Mouse (Mus musculus) CD4-positive, CD25-positive, alpha-beta regulatory T cell, adult 4 months (primary cell): Measurements from ENCODE around the gene Cdh5. TPM values are rescaled to one million over a fixed set of nuclear protein-coding genes. Genes with fewer than 3 reads are reported as not detected.
"Not testable (repeated sequence)": the region's sequence is repeated elsewhere in the genome, so short reads cannot be mapped to it uniquely, and the experiment has no call there.

Experiments used
- ATAC-seq: one replicate; pipeline ENCODE4 v1.8.0; 2017
- polyA plus RNA-seq, 2 experiments: library from polyadenylated mRNA; unstranded; fragments of 100-300 nt; shearing (Covaris generic); gene quantifications; one replicate each; pipeline ENCODE4 v1.2.1; 2017

The Cdh5 gene
- polyA plus RNA-seq, 2 experiments from 2014 or later = not detected

DNA sequence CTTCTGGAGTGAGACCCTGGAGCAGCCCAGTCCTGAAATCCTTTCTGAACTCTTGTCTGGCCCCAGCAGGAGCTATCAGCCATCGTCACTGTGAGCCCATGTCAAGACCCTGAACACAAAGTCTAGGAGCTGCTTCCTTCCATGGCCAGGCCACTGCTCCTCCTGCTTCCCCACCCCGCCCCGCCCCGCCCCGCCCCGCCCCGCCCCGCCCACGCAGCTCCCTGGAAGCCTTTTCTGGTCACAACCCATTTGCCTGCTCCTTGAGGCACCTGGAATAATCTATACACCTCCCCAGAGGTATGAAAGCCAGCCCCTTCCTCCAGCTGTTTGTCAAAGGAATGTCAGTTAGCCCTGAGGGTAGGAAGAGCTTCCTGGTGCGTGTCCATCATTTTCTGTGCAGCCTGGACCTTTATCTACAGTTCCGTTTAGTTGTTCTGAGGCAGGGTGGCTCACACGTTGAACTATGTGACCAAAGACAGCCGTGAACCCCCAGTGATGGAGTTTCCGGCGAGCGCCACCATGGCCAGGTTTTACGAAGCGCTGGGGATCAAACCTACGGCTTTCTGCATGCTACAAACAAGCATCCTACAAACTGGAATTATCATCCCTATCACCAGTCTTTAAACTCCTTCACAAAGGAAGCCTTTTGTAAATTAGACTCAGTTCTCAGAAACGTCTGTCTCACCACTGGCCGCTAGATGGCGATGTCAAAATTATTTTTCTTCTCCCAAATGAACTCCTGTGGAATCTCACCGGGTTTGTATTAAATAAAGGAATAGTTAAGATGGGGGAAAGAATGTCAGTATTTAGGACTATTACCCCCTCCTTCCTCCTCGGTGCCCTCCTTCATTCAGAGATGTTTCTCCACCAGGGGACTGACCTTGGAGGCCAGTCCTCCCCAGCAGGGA lies 10.2 kb upstream of the Cdh5 start:
- ATAC-seq = not testable (repeated sequence)

DNA sequence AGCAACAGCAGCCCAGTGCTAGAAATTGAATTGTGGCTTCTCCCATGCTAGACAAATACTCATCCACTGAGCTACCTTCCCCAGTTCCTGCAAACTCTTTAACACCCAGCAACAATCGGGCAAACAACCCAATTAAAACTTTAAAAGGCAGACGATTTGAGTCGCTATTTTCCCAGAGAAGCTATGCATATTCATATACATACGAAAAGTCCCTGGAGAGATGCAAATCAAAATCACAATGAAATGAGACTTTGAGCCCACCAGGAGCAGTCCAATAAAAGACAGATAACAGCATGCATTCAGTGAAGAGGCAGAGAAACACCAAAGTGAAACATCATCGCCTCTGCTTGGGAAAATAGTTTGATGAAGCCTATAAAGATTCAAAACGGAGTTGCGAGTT lies 8.1 kb upstream of the Cdh5 start:
- no peak for ATAC-seq

DNA sequence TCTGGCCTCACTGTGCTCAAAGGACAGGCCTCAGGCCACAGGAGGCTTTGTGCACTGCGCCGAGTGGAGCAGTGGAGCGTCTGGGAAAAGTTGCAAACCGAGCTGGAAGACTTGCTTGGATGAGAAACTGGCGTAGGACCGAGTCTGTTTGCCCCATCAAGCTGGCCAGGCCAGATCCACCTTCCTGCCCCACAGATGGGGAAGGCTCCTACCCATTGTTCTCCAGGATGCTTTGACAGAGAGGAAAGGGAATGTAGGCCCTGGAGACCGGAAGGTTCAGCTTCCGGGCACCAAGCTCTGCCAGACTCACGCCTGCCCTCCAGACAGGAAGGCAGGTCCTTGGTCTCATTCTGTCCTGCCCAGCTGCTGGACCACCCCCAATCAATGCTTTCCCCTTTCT lies 5.8 kb upstream of the Cdh5 start:
- no peak for ATAC-seq

DNA sequence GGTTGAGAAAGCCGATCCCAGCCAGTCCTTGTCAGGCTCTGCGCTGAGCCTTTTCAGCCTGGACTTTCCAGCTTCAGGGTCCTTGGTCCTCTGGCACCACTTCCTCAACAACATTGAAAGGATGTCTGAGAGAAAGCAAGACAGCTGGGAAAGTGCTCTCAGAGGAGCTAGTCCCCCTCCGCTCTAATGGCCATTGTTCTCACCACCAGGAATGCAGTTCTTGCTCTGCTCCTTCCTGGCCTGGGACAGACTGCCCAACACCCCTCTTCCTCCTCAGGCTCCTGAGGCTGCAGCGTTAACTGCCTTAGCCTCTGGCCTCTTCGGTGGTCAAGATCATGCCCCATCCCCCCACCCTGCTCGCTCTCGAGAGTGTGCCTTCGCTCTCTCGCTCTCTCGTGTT lies 4.8 kb upstream of the Cdh5 start:
- ATAC-seq = no peak

DNA sequence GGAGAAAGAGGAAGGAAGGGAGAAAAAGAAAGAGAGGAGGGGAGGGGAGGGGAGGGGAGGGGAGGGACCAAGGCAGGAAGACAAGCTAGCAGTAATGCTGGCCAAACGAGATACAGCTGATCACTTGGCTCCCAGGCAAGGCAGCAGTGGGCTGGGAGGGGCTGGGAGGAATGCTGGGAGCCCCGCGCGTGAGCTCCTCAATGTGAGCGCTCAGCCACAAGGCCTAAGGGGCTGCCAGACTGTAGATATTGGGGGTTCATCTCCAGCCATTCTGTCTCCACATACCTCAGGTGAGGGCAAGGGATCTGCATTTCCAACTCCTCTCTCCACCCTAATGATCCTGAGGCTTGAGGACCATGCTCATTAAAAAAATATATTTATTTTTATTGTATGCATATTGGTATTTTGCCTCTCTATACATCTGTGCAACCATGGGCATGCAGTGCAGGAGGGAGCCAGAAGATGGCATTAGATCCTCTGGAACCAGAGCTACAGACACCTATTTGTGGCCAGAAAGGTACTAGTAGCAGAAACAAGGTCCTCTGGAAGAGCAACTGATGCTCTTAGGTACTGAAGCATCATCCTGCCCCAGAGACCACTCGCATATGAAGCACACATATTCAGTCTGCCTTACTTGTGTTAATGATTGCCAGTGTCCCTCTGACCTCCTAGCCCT lies 2.6 kb upstream of the Cdh5 start:
- ATAC-seq = no peak

DNA sequence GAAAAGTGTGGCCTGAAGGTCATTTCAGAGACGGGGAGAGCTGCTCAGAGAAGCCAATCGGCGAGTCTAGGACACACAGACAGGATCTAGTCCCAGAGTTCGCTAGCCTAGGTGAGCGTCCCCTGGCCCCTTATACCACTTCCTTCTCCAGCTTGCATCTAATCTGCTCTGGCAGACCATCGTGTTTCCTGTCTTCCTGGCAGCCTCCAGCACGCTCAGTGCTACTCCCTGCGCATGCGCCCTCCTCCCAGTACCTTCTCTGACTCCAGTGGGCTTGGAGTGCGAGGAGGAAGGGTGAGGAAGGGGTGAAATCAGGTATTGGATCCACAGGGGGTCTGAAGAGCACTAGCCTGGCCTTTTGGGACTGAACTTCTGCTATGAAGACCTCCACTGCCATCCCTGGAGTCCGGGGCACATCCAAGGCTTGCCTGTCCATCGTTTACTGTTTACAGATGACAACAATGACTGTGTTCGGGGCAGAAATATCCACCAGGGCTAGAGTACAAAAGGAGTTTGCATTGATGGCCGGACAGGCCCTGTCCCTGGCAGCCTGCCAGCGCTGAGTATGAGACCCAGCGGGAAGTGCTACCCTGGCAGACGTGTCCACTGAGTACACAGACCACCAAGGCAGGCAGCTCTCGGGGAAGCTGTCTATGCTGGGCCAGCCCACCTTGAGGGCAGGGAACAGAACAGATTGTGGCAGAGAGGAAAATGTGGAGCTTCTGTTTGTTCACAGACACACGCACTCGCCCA lies 1.9 kb upstream of the Cdh5 start:
- ATAC-seq = no peak

DNA sequence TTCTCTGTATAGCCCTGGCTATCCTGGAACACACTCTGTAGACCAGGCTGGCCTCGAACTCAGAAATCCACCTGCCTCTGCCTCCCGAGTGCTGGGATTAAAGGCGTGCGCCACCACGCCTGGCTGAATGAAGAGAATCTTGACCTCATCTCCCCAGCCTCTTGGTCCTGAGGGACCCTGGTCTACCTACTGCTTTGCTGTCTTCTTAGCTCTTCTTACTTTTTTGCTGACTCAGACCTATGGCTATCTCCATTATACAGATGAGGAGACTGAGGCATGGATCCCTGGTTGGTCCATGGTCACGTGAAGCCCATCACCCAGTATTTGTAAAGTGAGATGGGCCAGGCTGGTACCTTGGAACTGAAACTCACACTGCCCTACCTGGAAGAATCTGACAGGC lies 701 bp upstream of the Cdh5 start:
- not testable (repeated sequence) for ATAC-seq

DNA sequence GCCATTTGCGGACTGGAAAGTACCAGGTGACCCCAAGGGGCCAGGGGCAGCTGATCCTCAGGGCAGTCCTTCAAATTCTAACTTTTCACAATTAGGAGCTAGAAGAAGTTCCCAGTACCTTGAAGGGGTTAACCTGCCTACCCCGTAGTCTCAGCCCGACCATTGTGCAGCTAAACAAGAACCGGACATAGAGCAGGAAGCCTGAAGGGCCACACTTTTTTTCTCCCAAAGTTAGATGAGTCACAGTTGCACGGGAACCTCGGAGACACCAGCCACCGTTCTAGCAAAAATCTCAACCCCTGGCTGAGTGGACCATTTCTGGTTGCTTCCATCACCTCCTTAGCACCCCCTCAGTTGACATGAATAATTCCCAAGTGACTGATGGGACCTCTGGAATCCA lies 2.0 kb downstream of the Cdh5 start:
- ATAC-seq = no peak

DNA sequence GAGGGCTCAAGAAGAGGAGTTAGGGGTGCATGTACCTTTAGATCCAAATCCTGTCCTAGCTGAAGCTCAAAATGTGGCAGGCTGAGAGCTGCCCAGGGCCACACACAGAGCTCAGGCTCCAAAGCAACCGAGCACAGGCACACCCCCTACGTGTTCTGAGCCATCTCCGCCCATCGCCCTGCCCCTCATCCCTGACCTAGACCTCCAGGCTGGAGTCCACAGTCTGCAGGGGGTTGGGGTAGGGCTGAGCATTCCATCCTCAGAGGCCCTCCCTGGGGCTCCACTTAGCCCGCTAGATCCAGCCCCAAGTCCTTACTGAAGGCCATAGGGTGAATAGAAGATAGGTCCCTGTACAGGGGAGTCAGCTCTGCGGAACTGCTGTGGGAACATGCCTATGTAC lies 4.3 kb downstream of the Cdh5 start:
- ATAC-seq = no peak

DNA sequence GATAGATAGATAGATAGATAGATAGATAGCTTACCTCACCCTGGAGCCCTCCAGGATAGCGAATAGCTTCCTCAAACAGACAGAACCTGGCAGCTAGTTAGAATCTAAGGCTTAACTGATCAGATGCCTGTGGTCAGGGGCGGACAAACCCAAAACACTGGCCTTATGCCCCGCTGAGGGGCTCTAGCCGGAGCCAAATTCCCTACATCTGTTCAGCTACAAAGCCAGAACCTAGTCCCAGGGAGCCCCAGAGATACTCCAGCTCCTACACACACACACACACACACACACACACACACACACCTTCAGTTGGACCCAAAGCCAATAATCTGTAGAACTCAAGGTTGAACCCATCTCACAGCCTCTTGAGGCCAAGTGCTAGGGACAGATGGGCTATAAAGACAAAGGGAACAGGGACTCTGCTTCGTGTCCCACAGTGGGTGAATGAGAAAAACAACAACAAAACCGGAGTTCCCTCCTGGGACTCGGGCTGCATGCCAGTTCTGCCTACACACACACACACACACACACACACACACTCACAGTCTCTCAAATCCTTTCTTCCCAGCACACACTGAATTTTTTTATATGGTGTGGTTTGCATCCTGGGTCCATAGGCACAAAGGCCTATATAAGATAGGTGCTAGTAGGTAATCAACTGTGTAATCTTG lies 5.0 kb downstream of the Cdh5 start:
- ATAC-seq = no peak

DNA sequence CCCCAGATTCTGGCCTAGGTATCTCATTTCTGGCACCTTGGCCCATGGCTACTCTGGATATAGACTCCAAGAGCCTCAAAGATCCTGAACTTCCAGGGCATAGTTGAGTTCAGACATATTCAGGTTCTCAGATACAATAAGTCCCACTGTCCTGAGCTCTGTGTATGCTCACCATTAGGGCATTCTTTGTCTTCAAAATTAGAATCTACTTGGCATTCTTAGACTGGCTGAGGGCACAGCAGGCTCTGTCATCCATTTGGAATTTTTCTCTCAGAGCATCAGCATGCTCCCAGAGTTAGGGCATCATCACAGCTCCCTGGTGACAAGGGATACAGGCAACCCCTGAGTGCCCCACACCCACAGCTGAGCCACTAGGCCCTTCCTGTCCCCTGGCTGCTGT lies 5.7 kb downstream of the Cdh5 start:
- ATAC-seq = no peak

DNA sequence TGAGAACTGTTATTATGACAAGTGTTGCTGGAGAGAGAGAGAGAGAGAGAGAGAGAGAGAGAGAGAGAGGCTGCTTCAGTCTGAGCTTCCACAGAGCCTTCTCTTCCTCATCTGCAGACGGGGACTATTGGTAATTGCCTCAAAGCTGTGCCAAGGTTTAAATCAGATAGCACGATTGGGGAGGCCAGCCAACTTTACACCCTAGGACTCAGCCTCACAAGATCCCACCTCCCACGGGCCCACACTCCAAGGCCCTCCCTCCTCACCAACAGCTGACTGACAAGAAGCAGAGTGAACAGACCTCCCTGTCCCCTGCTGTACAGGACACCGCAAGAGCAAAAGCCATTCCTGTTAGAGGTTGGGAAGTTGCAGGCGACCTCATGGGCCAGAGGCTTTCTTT lies 6.6 kb downstream of the Cdh5 start:
- ATAC-seq = no peak

DNA sequence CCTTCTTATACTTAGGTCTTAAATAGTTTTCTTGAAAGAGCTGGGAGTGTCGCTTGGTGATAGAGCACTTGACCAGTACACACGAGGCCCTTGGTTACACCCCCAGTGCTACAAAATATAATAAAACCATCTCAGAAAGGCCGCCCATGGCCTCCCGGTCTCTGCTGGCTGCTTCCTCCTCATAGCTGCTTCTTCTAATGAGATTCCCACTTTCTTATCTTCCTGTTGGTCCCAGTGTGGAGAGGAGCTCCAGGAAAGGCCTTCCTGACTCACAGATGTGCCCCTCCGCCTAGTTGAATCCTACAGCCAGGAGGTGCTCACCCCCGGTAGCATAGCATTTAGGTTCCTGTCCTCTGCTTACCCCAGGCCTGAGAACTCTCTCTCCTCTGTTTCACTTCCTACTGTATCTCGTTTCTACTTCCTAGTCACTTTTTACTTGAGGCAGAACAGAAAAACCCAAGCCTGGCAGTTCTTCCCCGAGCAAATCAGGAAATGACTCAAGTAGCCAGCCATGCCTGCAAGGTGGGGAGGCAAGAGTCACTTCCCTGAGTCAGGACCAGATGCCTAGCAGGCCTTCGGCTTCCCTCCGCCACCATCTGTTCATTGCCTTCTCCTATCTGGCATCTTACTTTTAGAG lies 9.2 kb downstream of the Cdh5 start:
- ATAC-seq = no peak

DNA sequence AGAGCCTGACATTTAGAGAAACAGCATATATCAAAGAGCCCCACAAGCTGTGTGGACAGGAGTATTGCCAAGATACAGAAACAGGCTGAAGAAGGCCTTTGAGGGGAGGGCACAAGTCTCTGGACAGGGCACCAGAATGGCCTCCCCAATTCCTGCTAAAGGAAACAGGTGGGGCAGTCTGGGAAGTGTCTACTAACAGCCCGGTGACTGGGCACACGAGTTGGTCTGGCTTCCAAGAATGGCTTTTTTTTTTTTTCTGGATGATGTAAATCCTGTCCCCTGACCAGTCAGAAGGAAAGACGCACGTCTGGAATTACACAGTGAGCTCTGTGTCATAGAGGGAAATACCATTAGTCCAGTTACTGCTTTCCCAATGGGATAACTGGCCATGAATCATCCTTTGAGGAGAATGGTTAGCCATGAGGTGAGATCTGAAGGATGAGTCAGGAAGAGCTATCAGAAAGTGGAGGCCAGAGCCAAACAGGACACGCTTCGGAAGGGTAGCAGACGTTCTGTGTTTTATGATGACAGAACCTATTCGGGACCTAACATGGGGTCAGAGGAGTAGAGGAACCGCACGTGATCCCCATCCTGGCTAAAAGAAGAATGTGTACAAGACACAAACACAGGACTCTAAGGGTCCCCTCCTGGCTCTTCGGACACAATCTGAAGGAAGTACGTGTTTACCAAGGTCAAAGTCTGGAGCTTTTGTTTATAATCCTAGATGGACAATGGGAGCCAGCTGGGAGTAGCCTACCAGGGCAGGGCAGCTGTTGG lies 20.4 kb downstream of the Cdh5 start:
- no peak for ATAC-seq

DNA sequence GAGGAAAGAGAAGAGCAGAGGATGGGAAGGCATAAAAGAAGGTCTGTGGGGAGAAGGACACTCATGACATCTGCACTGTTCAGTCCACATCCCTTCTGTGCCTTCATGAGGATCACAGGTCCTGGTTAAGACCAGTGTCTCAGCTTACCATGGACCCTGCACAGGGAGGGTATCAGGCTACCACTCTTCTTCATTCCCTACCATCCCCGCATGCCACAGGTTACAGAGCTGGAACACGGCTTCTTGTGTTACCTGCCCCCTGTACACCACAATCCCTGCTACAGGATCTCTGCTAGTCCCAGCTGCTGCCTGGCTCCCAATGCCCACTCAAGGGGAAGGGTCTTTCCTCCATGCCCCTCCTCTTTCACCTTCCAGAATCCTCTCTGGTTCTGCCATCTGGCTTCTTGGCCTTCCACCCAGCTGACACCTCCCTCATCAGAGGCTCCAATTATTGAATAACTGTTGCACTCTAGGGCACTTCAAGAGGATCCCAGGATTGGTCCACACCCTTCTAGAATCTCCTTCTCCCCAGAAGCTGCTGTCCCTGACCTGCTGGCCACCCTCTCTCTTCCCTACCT lies 21.7 kb downstream of the Cdh5 start:
- no peak for ATAC-seq

DNA sequence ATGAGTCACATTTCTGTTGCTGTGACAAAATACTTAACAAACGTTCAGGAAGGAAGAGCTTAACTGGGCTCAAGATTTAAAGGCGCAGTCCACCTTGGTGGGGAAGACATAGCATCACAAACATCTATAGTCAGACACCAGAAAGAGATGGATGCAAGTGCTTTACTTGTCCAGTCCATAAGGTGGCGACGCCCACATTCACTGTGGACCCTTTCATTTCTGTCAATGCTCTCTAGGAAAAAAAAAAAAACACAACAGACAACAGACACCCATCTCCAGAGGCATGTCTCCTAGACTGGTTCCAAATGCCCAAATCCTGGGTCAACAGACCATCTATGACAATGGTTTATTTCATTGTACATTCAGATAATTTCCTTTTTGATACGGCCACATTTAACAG lies 23.1 kb downstream of the Cdh5 start:
- no peak for ATAC-seq

DNA sequence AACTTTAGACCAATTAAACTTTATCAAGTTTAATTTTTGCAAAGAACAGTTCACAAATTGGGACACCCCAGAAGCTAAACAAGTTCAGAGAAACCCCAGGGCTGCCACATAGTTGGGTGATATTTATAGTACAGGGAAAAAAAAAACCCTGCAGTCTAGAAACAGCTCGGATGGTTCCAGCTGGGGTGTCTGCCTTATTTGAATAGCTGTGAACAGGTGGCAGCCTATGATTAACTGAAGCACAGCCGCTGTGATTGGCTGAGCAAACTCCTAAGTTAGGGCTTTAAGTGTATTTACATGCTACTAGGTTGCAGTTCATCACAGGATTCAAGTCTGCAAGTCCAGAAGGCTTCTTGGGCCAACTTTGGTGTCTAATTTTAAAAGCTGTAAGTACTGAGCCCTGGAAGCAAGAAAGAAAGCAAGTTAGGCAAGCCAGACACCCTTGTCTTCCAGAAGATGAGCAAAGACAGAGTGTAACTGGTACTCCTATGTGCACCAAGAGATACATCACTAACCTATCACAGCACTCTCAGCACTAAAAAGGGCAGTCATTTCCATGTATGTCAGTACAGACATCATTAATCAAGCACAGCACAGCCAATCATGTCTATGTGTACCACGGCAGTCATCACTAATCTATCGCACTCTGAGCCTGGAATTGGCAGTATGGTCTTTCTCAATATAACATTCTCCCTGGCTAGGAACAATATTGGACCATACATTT lies 25.9 kb downstream of the Cdh5 start:
- no peak for ATAC-seq

DNA sequence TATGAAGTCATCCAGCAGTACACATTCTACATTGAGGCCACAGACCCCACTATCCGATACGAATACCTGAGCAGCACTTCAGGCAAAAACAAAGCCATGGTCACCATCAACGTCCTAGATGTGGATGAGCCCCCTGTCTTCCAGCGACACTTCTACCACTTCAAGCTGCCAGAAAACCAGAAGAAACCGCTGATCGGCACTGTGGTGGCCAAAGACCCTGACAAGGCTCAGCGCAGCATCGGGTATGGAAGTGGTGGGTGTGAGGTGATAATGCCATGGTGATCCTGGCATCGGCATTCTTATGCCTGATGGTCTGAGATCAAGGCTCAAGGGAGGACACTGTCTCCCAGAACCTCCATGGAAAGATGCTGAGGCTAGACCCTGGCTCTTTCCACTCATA lies 29.5 kb downstream of the Cdh5 start:
- no peak for ATAC-seq

DNA sequence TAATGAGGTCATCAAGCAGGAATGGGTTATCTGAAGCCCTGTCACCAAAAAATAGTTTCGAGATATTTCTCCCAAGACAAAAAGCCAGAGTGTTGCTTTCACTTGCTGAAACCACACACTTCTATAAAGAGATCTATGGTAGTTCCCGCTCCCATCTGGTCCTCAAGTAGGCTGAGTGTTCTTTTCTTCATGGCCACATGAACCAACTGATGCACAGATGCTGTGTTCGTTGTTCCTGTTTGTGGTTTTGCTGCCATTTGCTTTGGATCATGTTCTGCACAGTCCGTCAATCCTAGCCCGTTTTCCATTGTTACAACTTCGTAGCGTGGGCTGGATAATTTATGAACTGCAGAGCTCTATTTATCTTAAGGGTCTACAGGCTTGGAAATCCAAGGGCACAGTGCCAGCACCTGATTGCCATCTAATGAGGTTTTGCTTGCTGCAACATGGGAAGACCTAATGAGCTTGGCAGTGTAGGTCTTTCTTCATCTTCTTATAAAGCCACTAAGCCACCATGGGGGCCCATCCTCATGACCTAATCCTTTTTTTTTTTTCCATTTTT lies 30.1 kb downstream of the Cdh5 start:
- no peak for ATAC-seq

DNA sequence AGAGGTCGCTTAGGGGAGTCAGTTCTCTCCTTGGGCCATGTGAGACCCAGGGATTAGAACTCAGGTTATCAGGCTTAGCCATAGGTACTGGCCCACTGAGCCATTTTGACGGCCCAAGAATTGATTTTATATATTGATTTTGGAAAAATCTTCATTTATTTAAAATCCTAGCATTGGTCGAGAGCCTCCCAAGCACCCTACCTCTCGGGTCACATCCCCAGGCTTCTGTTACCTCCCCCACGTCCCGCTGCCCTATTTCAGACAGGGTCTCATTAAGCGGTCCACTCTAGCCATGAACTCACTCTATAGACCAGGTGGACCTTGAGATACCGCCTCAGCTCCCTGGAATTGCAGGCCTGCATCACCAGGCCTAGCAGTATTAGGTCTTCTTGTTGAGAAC lies 33.1 kb downstream of the Cdh5 start:
- ATAC-seq = no peak
